Mouse (Mus musculus) ES-E14 (cell line): ENCODE data around the gene Trp53i11.

Experiments
- HCFC1 ChIP-seq: IDR thresholded peaks from 2 replicates; pipeline ENCODE4 v1.6.1; 2012; ENCODE audit warnings: low read length, inconsistent platforms, borderline replicate concordance; ENCODE audit not compliant: insufficient read depth
- ZC3H11A ChIP-seq: IDR thresholded peaks from 2 replicates; pipeline ENCODE4 v1.6.1; 2012; ENCODE audit warnings: low read depth, mild to moderate bottlenecking, inconsistent platforms, low read length, borderline replicate concordance
- ZNF384 ChIP-seq: IDR thresholded peaks from 2 replicates; pipeline ENCODE4 v1.6.1; 2012; ENCODE audit warnings: low read depth, low read length, inconsistent platforms

DNA sequence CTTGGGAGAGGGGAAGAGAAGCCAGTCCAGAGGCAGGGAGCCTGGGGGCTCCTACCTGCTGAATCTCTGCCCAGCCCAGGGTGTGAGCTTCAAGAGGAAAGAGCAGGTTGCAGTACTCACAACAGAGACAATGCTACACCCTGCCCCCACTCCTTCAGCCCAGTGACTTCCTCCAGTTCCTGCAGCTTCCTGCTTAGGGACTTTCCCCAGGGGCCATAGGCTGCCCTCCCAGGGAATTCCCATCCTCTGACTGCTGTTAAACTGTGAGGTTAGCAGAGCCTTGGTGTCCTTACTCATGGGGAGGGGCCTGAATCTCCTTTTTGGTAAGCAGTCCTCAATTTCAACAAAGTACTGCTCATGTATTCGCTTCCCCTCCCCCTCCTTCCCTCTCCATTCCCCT, 26.8 kb downstream of the Trp53i11 start:
- TF ChIP-seq HCFC1 (no peak), ZC3H11A (no peak), ZNF384 (no peak)
